Mouse (Mus musculus): ENCODE data around the gene Clmn. TPM values are rescaled to one million over a fixed set of nuclear protein-coding genes. Genes with fewer than 3 reads are reported as not detected.

Clmn gene
- total and polyA plus RNA-seq, 3 experiments = not detected

DNA sequence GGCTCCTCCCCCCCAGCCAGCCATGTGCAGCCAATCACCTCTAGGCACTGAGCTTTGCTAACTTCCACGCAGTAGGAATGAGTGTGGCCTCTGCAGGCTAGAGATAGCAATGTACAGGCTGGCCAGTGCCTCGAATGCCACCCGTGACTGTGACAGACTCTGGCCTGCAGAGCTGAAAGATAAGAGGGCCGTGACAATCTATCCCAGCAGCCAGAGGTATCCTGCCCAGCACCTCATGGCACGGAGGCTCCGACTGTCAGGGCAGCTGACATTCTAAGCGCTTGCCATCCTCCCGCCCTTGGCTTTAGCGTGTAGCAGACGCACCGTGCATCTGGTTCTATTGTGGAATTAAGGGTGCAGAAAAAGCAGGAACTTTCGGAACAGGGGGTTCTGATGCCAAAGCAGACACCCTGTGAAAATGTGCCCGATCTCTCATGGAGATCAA lies 26.9 kb downstream of the Clmn start:
- H3K36me3 ChIP-seq (ENCODE audit: control insufficient read depth in 1 of 2, insufficient read depth in 2 of 2, low read length in 2 of 2) = peaks cover 0 to 2% of the 10 kb centered on the region in 2 experiments; a peak in 1 of 4 replicates
- DNase-seq (ENCODE audit: low read depth, low spot score) = peak; percentile 38
- H3K4me1 ChIP-seq (ENCODE audit: control insufficient read depth in 1 of 2, insufficient read depth in 2 of 2, low read length in 2 of 2) = peaks cover 3 to 12% of the 10 kb centered on the region in 2 experiments; a peak in 3 of 4 replicates
- no peaks in the 10 kb centered on the region for H3K79me2 ChIP-seq (ENCODE audit: control insufficient read depth, insufficient read depth, low read length, poor library complexity)
- H3K27ac ChIP-seq (ENCODE audit: control insufficient read depth, low read depth, low read length) = no peak overlapping the region
- no peaks in the 10 kb centered on the region for H3K9me3 ChIP-seq (replicated peaks; ENCODE audit: insufficient read depth, low read length)
- peak overlapping the region in 1 of 2 experiments; percentile 28; a peak in 1 of 4 replicates for H3K4me3 ChIP-seq (ENCODE audit: control insufficient read depth in 1 of 2, insufficient read depth in 1 of 2, low read depth in 2 of 2, low read length in 2 of 2)
- H3K9ac ChIP-seq (ENCODE audit: control insufficient read depth, low read depth, low read length, poor library complexity, severe bottlenecking) = no peak overlapping the region
- no peaks in the 10 kb centered on the region for H3K27me3 ChIP-seq (ENCODE audit: control insufficient read depth in 1 of 2, insufficient read depth in 2 of 2, low read length in 2 of 2)
- TF ChIP-seq CTCF (IDR thresholded peaks at IDR 0.05 in 2 of 3, conservative IDR thresholded peaks at IDR 0.05 in 1 of 3; ENCODE audit: control insufficient read depth in 1 of 3, insufficient read depth in 1 of 3, low read depth in 2 of 3, low read length in 3 of 3, poor library complexity in 1 of 3, severe bottlenecking in 1 of 3) = no peak
- no peak for TF ChIP-seq MEF2A (IDR thresholded peaks at IDR 0.05; ENCODE audit: extremely low read depth, insufficient replicate concordance, low read depth, low read length, poor library complexity, severe bottlenecking)
- no peak for TF ChIP-seq CHD2 (IDR thresholded peaks at IDR 0.05; ENCODE audit: low read length)
- TF ChIP-seq TAL1 (IDR thresholded peaks at IDR 0.05; ENCODE audit: low read length) = peak; percentile 48

DNA sequence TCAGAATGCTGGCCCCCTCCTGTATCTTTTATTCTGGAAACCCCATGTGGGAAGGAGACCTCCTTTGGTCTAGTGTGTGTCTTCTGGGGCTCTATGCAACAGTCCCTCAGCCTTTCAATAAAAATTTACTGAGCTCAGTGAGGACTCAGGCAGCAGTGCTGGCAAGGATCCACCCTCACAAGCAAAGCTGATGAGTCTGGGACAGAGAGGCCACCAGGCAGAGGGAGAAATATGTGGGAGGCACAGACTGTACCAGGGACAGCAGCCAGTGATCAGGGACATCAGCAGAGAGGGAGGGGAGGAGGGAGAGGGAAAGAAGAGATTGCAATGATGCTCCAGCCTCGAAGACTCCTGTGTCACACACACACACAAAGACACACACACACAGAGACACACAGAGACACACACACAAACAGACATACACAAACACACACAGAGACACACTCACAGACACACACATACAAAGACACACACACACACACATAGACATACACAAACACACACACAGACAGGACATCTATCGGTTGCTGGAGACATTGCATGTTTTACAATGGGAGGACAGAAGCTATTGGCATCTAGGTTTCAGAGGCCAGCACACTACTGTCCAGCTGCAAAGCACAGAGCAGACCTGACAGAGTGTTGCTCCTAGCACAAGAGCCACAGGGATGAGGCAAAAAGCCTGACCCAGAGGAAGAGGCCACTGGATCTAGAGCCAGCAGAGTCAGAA lies 27.6 kb downstream of the Clmn start:
- H3K9ac ChIP-seq (ENCODE audit: control insufficient read depth, low read depth, low read length, poor library complexity, severe bottlenecking) = no peak overlapping the region
- no peaks in the 10 kb centered on the region for H3K9me3 ChIP-seq (replicated peaks; ENCODE audit: insufficient read depth, low read length)
- H3K36me3 ChIP-seq (ENCODE audit: control insufficient read depth in 1 of 2, insufficient read depth in 2 of 2, low read length in 2 of 2) = peaks cover 0 to 2% of the 10 kb centered on the region in 2 experiments; a peak in 1 of 4 replicates
- TF ChIP-seq SMC3 (IDR thresholded peaks at IDR 0.05; ENCODE audit: low read depth, low read length) (no peak), ZC3H11A (IDR thresholded peaks at IDR 0.05; ENCODE audit: low read depth, low read length) (no peak), NRF1 (IDR thresholded peaks at IDR 0.05; ENCODE audit: insufficient read depth, low read depth, low read length, poor library complexity, severe bottlenecking) (no peak), POLR2A (IDR thresholded peaks at IDR 0.05; ENCODE audit: control insufficient read depth in 1 of 2, insufficient read depth in 1 of 2, low read depth in 1 of 2, low read length in 2 of 2, poor library complexity in 1 of 2) (no peak), SIN3A (IDR thresholded peaks at IDR 0.05; ENCODE audit: low read length) (no peak), CTCF (IDR thresholded peaks at IDR 0.05 in 2 of 3, conservative IDR thresholded peaks at IDR 0.05 in 1 of 3; ENCODE audit: control insufficient read depth in 1 of 3, insufficient read depth in 1 of 3, low read depth in 2 of 3, low read length in 3 of 3, poor library complexity in 1 of 3, severe bottlenecking in 1 of 3) (no peak), RCOR1 (IDR thresholded peaks at IDR 0.05; ENCODE audit: low read depth, low read length) (no peak), ELF1 (IDR thresholded peaks at IDR 0.05; ENCODE audit: low read depth, low read length) (no peak), MEF2A (IDR thresholded peaks at IDR 0.05; ENCODE audit: extremely low read depth, insufficient replicate concordance, low read depth, low read length, poor library complexity, severe bottlenecking) (no peak)
- no peak for DNase-seq (ENCODE audit: low read depth, low spot score)
- peaks cover 3 to 12% of the 10 kb centered on the region in 2 experiments; a peak in 3 of 4 replicates for H3K4me1 ChIP-seq (ENCODE audit: control insufficient read depth in 1 of 2, insufficient read depth in 2 of 2, low read length in 2 of 2)
- no peaks in the 10 kb centered on the region for H3K27me3 ChIP-seq (ENCODE audit: control insufficient read depth in 1 of 2, insufficient read depth in 2 of 2, low read length in 2 of 2)
- no peaks in the 10 kb centered on the region for H3K79me2 ChIP-seq (ENCODE audit: control insufficient read depth, insufficient read depth, low read length, poor library complexity)
- H3K27ac ChIP-seq (ENCODE audit: control insufficient read depth, low read depth, low read length) = no peak overlapping the region
- no peak overlapping the region for H3K4me3 ChIP-seq (ENCODE audit: control insufficient read depth in 1 of 2, insufficient read depth in 1 of 2, low read depth in 2 of 2, low read length in 2 of 2)

DNA sequence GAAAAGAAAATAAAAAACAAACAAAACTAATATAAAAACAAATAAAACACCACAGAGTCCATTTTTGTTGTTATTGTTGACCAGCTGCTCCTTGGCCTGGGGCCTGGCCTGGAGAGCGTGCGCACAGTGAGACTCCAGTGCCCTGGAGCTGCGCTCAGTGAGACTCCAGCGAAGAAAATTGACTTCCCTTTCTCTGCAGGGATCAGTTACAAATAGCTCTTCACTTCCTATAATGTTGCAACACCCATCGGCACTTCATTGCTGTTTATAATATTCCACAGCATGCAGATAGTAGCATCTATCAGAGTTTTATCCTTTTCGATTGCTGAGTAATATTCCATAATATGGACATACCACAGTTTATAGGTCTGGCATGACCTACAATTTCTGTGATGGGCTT lies 28.6 kb downstream of the Clmn start:
- TF ChIP-seq KAT2A (conservative IDR thresholded peaks at IDR 0.05; ENCODE audit: low read depth, low read length) (no peak), NELFE (IDR thresholded peaks at IDR 0.05; ENCODE audit: low read depth, low read length) (no peak), TAL1 (IDR thresholded peaks at IDR 0.05; ENCODE audit: low read length) (no peak), POLR2A (IDR thresholded peaks at IDR 0.05; ENCODE audit: control insufficient read depth in 1 of 2, insufficient read depth in 1 of 2, low read depth in 1 of 2, low read length in 2 of 2, poor library complexity in 1 of 2) (no peak), UBTF (IDR thresholded peaks at IDR 0.05; ENCODE audit: borderline replicate concordance, insufficient read depth, low read depth, low read length) (no peak)
- Histone ChIP-seq H3K36me3 (ENCODE audit: control insufficient read depth in 1 of 2, insufficient read depth in 2 of 2, low read length in 2 of 2) (peaks cover 0 to 2% of the 10 kb centered on the region in 2 experiments; a peak in 1 of 4 replicates), H3K4me1 (ENCODE audit: control insufficient read depth in 1 of 2, insufficient read depth in 2 of 2, low read length in 2 of 2) (peaks cover 3 to 12% of the 10 kb centered on the region in 2 experiments; a peak in 3 of 4 replicates), H3K9ac (ENCODE audit: control insufficient read depth, low read depth, low read length, poor library complexity, severe bottlenecking) (no peak overlapping the region), H3K4me3 (ENCODE audit: control insufficient read depth in 1 of 2, insufficient read depth in 1 of 2, low read depth in 2 of 2, low read length in 2 of 2) (no peak overlapping the region), H3K79me2 (ENCODE audit: control insufficient read depth, insufficient read depth, low read length, poor library complexity) (no peaks in the 10 kb centered on the region), H3K27me3 (ENCODE audit: control insufficient read depth in 1 of 2, insufficient read depth in 2 of 2, low read length in 2 of 2) (no peaks in the 10 kb centered on the region), H3K27ac (ENCODE audit: control insufficient read depth, low read depth, low read length) (no peak overlapping the region), H3K9me3 (replicated peaks; ENCODE audit: insufficient read depth, low read length) (no peaks in the 10 kb centered on the region)
- DNase-seq (ENCODE audit: low read depth, low spot score) = no peak
